Mouse (Mus musculus) forebrain, embryonic 12.5 days (tissue): ENCODE measurements at regions not wholly inside any gene's neighbourhood (a gene's known extent, or its start where the extent isn't known, plus 50 kb on each side); places are given as distances from the start of the nearest gene placed in this dataset.

Source experiments
- ATAC-seq: fragments of 200-750 bp; cut with Nextera tagmentation; 2 replicates; pipeline ENCODE4 v1.8.0; 2017; ENCODE audit warnings: moderate TSS enrichment; ENCODE audit not compliant: low FRiP score
- H3K27ac ChIP-seq: fragments of 300-500 bp; sonication (generic); 2 replicates; pipeline ENCODE4 v1.5.1; 2016; ENCODE audit warnings: mild to moderate bottlenecking
- H3K27me3 ChIP-seq: fragments of 300-500 bp; sonication (generic); 2 replicates; pipeline ENCODE4 v1.6.1; 2016; ENCODE audit warnings: mild to moderate bottlenecking
- H3K36me3 ChIP-seq: fragments of 300-500 bp; sonication (generic); replicated peaks from 2 replicates; pipeline ENCODE4 v1.6.1; 2016; ENCODE audit warnings: mild to moderate bottlenecking
- H3K4me1 ChIP-seq: fragments of 300-500 bp; sonication (generic); 2 replicates; pipeline ENCODE4 v1.6.1; 2016
- H3K4me2 ChIP-seq: fragments of 300-500 bp; sonication (generic); 2 replicates; pipeline ENCODE4 v1.6.1; 2016; ENCODE audit warnings: mild to moderate bottlenecking, moderate library complexity
- H3K4me3 ChIP-seq: fragments of 300-500 bp; sonication (generic); replicated peaks from 2 replicates; pipeline ENCODE4 v1.5.1; 2016; ENCODE audit warnings: mild to moderate bottlenecking
- H3K9ac ChIP-seq: fragments of 300-500 bp; sonication (generic); 2 replicates; pipeline ENCODE4 v1.6.1; 2016; ENCODE audit warnings: mild to moderate bottlenecking
- H3K9me3 ChIP-seq: fragments of 300-500 bp; sonication (generic); 2 replicates; pipeline ENCODE4 v1.6.1; 2016
- WGBS: fragments of 180-500 bp; shearing (Covaris S2); methylation state at CpG from one replicate; pipeline ENCODE4 v1.1.7; 2016; 5-methylcytosine and 5-hydroxymethylcytosine counted together

DNA sequence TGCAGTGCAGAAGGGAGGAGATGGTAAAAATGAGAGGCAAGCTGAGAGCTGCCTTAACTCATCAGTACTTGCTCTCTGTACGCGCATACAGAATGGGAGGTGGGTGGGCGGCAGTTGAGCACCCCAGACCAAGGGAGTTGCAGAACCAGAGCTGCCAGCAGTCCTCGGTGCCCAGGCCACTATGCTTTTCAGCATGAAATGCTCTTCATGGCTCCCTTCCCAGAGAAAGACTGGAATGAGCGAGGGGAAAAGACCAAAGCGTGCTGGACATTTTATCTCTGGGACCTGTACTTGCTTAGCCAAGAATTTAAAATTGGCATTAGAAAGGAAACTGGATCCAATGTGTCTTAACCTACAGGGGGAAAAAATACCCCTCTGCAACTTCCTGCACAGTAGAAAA lies 387.1 kb downstream of the Adgrl2 start:
- Histone ChIP-seq H3K4me2 (no peak overlapping the region), H3K9ac (no peak overlapping the region), H3K4me3 (no peak overlapping the region), H3K4me1 (no peaks in the 10 kb centered on the region), H3K27ac (no peak overlapping the region), H3K36me3 (no peaks in the 10 kb centered on the region), H3K9me3 (no peaks in the 10 kb centered on the region), H3K27me3 (no peaks in the 10 kb centered on the region)
- ATAC-seq, result no peak
- WGBS, result 89% methylated on average over 6 of the region's 6 CpGs

DNA sequence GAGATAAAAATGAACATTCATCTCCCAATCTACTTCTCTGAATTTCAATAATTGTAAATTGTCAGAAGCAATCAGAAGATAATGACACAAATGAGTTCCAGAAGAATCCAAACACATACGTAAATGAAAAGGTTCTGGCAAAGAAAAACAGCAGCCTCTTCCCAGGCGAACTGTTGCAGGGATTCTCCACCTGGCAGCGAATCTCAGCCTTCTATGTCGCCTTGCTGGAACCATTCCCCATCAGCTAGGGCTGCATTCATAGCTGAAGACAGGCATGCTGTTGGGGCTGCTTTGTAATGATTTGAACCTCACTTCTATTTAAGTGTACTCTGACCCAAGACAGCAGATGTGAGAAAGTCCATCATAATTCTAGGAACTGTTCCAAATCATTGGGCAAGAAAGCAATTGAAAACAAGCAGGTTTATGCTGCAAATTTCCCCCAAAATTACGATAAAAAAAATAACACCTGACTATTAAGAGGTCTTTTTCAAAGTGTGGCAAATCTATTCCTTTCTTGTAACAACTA lies 387.6 kb downstream of the Adgrl2 start:
- ATAC-seq, result no peak
- no peaks in the 10 kb centered on the region for H3K4me1 ChIP-seq
- H3K27me3 ChIP-seq, result no peaks in the 10 kb centered on the region
- no peak overlapping the region for H3K27ac ChIP-seq
- H3K9ac ChIP-seq, result no peak overlapping the region
- no peak overlapping the region for H3K4me3 ChIP-seq
- H3K4me2 ChIP-seq, result no peak overlapping the region
- H3K36me3 ChIP-seq, result no peaks in the 10 kb centered on the region
- no peaks in the 10 kb centered on the region for H3K9me3 ChIP-seq
- WGBS, result 89% methylated on average over 5 of the region's 5 CpGs

DNA sequence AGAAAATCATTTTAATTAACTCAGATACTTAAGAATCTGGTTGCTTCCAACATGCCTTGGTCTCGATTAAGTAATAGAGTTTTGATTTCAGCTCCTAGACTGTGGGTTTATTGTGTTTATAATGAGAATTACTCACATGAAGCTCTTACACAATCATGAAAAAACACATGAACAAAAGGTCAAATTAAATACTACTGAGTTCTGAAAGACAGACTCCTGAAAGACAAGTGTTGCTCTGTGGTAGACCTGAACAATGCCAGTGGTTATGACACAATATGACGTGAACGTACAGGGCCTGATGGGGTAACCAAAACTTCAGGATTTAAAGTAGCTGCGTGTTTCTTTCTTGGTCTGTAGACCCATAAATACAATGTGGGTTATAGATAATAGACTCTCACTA lies 394.8 kb downstream of the Adgrl2 start:
- 75% methylated on average over 4 of the region's 4 CpGs for WGBS
- H3K4me1 ChIP-seq, result no peaks in the 10 kb centered on the region
- no peaks in the 10 kb centered on the region for H3K27me3 ChIP-seq
- H3K9ac ChIP-seq, result no peak overlapping the region
- H3K4me3 ChIP-seq, result no peak overlapping the region
- no peaks in the 10 kb centered on the region for H3K36me3 ChIP-seq
- no peak overlapping the region for H3K4me2 ChIP-seq
- H3K9me3 ChIP-seq, result no peaks in the 10 kb centered on the region
- no peak for ATAC-seq
- H3K27ac ChIP-seq, result no peak overlapping the region

DNA sequence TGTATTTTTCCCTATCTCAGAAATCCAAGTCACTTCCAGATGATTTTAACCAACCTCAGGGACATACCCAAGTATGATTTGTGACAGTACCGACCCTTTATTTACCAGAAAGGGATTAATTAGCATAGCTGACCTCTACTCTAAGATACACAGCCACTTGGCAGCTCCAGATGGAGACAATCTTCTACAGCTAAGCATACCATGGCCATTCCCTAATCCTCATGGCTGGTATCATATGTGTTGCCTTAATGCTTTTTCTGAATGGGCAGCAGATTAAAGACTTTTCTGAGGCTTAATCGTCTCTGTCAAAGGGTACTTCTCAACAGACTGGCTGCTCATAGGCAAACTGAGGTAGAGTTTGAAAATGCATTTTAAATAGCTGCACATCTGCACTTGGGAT lies 400.8 kb downstream of the Adgrl2 start:
- no peaks in the 10 kb centered on the region for H3K36me3 ChIP-seq
- H3K4me1 ChIP-seq, result no peaks in the 10 kb centered on the region
- H3K4me2 ChIP-seq, result no peak overlapping the region
- H3K27ac ChIP-seq, result no peak overlapping the region
- no peaks in the 10 kb centered on the region for H3K27me3 ChIP-seq
- no peaks in the 10 kb centered on the region for H3K9me3 ChIP-seq
- H3K9ac ChIP-seq, result no peak overlapping the region
- ATAC-seq, result no peak
- WGBS, result 61% methylated on average over 2 of the region's 2 CpGs
- H3K4me3 ChIP-seq, result no peak overlapping the region

DNA sequence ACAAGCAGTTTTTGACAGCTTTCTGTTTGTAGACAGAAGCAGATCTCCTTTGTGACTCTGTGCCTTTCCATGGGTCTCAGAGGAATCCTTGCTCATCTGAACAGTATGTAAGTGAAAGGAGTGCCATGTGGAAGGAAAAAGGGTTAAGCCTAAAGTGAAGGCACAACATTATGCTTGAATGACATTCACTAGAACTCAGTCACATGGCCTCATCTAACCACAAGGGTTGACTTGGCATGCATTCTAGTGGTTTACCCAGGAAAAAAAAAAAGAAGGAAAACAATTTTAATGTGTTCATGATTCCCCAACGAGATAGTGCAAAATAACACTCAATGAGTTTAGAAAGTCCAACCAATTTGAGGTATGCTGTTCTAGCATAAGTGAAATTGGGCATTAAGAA lies 414.6 kb downstream of the Adgrl2 start:
- H3K27me3 ChIP-seq, result no peaks in the 10 kb centered on the region
- WGBS, result 75% methylated on average over 1 of the region's 1 CpGs
- no peak overlapping the region for H3K9ac ChIP-seq
- no peaks in the 10 kb centered on the region for H3K9me3 ChIP-seq
- no peak overlapping the region for H3K4me2 ChIP-seq
- ATAC-seq, result no peak
- no peak overlapping the region for H3K4me3 ChIP-seq
- H3K36me3 ChIP-seq, result no peaks in the 10 kb centered on the region
- H3K4me1 ChIP-seq, result no peaks in the 10 kb centered on the region
- no peak overlapping the region for H3K27ac ChIP-seq

DNA sequence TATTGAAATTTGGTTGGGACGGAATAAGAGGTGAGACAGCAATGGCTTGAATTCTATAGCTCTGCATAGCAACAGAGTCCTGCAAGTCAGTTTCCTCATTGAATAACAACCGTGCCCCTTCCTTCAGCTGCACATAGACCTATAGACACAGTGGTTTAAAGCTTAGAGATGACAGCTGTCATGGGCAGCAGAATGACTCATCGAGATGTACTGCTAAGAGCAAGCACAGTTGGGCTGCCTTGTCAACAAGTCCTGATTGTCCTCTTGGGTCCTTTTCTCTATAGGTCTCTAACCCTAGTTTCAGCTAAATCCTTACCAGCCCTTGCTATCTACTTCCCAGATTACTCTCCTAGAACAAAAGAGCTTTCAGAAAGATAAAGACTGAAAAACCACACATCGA lies 417.9 kb downstream of the Adgrl2 start:
- Histone ChIP-seq H3K9me3 (no peaks in the 10 kb centered on the region), H3K4me2 (no peak overlapping the region), H3K4me1 (no peaks in the 10 kb centered on the region), H3K36me3 (no peaks in the 10 kb centered on the region), H3K27me3 (no peaks in the 10 kb centered on the region), H3K27ac (no peak overlapping the region), H3K9ac (no peak overlapping the region), H3K4me3 (no peak overlapping the region)
- 86% methylated on average over 4 of the region's 4 CpGs for WGBS
- no peak for ATAC-seq

DNA sequence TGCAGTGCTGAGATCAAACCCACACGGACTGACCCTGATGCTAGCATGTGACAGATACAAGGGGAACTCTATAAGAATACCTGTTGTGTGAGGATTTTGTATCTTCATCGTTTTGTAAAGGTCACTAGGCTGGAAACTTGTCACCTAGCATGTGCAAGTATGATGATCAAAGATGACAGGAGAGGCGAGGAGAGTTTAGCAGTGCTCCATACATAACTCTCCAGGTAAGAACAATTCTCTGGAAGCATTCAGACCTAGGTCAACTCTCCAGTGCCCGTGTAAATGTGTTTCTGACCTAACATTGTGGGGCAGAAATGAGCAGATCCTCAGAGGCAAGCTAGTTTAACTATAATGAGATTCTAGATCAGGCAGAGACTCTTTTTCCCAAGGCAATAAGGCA lies 425.6 kb downstream of the Adgrl2 start:
- ATAC-seq, result no peak
- Histone ChIP-seq H3K4me3 (no peak overlapping the region), H3K9me3 (no peaks in the 10 kb centered on the region), H3K27ac (no peak overlapping the region), H3K36me3 (no peaks in the 10 kb centered on the region), H3K9ac (no peak overlapping the region), H3K27me3 (no peaks in the 10 kb centered on the region), H3K4me1 (no peaks in the 10 kb centered on the region), H3K4me2 (no peak overlapping the region)
- WGBS, result 84% methylated on average over 4 of the region's 4 CpGs

DNA sequence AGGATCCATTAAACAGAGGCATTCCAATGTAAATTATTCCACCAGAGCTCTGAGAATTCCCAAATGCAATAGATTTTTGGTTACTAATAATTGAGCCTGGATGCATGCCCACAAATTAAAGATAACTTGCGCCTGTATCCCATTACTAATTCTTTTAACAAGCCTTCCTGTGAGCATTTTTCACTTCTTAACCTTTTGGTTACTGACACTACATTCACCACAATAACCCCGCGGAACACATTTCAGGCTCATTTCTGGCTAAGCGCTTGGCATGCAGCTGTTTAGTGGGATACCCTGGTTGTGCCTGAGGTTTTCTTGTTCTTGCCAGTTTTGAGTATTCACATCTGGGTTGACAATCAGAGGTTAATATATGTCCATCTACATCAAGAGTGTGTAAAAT lies 429.1 kb downstream of the Adgrl2 start:
- Histone ChIP-seq H3K27ac (no peak overlapping the region), H3K27me3 (no peaks in the 10 kb centered on the region), H3K36me3 (no peaks in the 10 kb centered on the region), H3K4me3 (no peak overlapping the region), H3K4me1 (no peaks in the 10 kb centered on the region), H3K9me3 (no peaks in the 10 kb centered on the region), H3K4me2 (no peak overlapping the region), H3K9ac (no peak overlapping the region)
- 91% methylated on average over 4 of the region's 4 CpGs for WGBS
- no peak for ATAC-seq

DNA sequence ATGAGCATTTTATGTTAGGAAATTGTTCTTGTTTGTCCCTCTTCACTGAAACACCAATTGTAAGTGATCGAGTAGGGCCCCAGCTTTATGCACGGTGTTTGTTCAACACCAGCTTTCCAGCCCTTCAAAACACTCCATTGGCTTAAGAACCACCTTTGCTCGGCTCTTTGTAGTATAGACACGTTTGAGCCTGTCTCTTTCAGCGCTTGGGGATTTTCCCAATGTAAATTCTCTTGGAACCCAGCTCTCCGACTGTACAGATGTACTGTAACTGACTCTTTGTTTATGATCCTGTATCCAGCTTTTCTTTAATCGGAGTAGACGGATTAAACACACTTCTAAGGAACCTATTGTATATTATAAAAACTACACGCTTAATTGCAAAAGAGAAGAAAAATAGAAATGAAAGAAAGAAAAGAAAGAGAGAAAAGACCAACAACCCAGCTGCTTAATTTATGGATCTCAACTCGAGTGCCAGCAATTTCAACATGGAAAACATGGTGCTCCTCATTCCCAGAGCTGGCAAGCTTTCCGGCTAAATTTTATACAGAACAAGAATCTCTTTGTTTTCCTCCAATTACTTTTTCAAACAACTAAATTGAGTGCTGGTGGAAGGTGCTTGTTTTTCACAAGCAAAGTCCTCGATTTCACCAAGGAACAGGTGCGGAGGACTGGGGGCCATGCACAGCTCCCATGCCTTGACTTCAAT lies 430.4 kb downstream of the Adgrl2 start:
- H3K4me2 ChIP-seq, result no peak overlapping the region
- no peaks in the 10 kb centered on the region for H3K9me3 ChIP-seq
- WGBS, result 59% methylated on average over 13 of the region's 13 CpGs
- ATAC-seq, result peak; percentile 44; the same call in 1 of the 2 replicates
- no peaks in the 10 kb centered on the region for H3K4me1 ChIP-seq
- H3K4me3 ChIP-seq, result no peak overlapping the region
- 0 out of 2 replicates have a peak, but pooled peaks cover 4% of the 10 kb centered on the region for H3K27me3 ChIP-seq
- no peak overlapping the region for H3K9ac ChIP-seq
- no peak overlapping the region for H3K27ac ChIP-seq
- H3K36me3 ChIP-seq, result no peaks in the 10 kb centered on the region

DNA sequence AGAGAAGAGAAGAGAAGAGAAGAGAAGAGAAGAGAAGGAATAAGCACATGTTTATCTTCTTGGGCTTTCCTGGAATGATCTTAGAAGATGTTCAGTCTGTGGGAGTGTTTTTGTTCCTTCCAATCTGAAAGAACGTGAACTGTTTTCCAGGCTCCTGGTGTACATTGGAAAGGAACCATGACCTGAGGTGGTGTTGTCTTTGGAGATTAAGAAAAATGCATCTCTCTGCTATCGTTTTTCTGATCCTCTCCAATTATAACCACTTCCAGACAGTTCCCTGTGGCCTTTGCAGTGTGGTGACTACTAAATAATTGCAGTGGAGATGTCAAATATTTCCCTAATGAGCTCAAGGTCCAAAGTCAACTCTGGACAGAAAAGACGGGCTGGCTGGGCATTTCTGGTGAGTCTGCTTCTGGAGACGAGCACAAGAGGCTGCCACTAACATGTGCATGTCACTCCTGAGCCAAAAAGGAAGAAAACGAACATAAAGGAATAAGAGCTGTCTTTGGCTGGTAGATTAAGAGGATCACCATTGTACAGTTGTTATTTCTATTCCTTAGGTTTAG lies 431.7 kb downstream of the Adgrl2 start:
- Histone ChIP-seq H3K4me2 (no peak overlapping the region), H3K27me3 (0 out of 2 replicates have a peak, but pooled peaks cover 4% of the 10 kb centered on the region), H3K9ac (no peak overlapping the region), H3K27ac (no peak overlapping the region), H3K36me3 (no peaks in the 10 kb centered on the region), H3K9me3 (no peaks in the 10 kb centered on the region), H3K4me3 (no peak overlapping the region), H3K4me1 (no peaks in the 10 kb centered on the region)
- ATAC-seq, result no peak
- 71% methylated on average over 5 of the region's 5 CpGs for whole genome bisulfite sequencing

DNA sequence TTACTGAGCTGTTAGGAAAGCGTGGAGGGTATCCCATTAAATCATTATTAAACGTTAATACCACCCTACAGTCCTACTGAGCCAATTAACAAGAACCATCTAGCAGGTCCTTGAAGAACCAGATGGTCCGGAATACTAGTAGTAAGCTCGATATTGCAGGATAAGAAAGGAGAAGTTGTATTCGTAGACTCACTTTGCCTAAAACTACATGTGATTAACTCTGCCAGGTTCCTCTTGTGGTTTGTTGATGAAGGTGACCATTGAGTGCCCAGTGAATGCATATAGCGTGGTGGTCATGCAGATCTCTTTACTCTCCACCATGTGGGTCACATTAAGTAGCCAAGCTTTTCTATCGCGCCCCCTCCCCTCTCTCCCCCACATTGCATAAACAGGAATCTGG lies 435.0 kb downstream of the Adgrl2 start:
- no peak overlapping the region for H3K4me2 ChIP-seq
- 0 out of 2 replicates have a peak, but pooled peaks cover 4% of the 10 kb centered on the region for H3K27me3 ChIP-seq
- H3K9ac ChIP-seq, result no peak overlapping the region
- no peaks in the 10 kb centered on the region for H3K9me3 ChIP-seq
- H3K4me3 ChIP-seq, result no peak overlapping the region
- H3K27ac ChIP-seq, result no peak overlapping the region
- 0 out of 2 replicates have a peak, but pooled peaks cover 2% of the 10 kb centered on the region for H3K4me1 ChIP-seq
- ATAC-seq, result no peak
- WGBS, result 80% methylated on average over 8 of the region's 8 CpGs
- no peaks in the 10 kb centered on the region for H3K36me3 ChIP-seq

DNA sequence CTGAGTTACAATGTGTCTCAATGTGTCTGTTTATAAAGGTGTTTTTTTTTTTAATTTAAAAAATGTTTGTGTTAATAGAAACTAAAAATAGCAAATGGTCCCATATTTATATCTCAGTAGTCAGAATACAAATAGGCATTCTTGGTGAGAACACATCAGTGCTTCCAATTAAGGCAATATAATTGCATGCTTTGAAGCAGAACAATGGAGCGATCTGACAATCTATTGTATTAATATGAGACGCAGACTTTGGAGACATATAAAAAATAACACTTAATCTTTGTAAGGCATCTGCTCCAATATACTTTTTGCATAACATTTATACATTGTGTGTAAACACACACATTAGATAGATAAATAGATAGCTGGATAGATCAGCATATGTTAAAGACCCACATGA lies 439.6 kb downstream of the Adgrl2 start:
- H3K36me3 ChIP-seq, result no peaks in the 10 kb centered on the region
- H3K27ac ChIP-seq, result no peak overlapping the region
- no peak for ATAC-seq
- H3K4me1 ChIP-seq, result 0 out of 2 replicates have a peak, but pooled peaks cover 2% of the 10 kb centered on the region
- no peaks in the 10 kb centered on the region for H3K9me3 ChIP-seq
- no peak overlapping the region for H3K4me3 ChIP-seq
- 87% methylated on average over 2 of the region's 2 CpGs for WGBS
- H3K27me3 ChIP-seq, result 0 out of 2 replicates have a peak, but pooled peaks cover 4% of the 10 kb centered on the region
- H3K4me2 ChIP-seq, result no peak overlapping the region
- no peak overlapping the region for H3K9ac ChIP-seq

DNA sequence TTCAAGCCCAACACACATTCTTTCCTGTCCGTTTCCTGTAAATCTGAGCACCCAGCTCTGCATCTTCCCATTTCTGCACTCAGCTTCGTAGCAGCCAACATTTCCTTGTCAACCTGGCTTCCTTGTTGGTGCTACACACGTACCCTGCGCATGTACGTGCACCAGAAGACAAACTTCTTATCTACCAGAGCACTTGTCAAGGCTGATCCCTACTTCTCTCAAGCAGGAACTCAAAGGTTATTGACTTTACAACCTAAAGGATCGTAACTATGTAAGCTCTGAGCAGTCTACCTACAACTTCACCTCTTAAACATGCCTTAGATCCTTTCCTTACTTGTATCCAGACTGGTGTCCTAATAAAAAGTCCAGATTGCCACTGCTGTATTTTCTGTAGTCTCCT lies 445.4 kb downstream of the Adgrl2 start:
- H3K36me3 ChIP-seq, result no peaks in the 10 kb centered on the region
- no peaks in the 10 kb centered on the region for H3K27me3 ChIP-seq
- 93% methylated on average over 6 of the region's 6 CpGs for WGBS
- H3K4me2 ChIP-seq, result no peak overlapping the region
- H3K4me3 ChIP-seq, result no peak overlapping the region
- H3K4me1 ChIP-seq, result no peaks in the 10 kb centered on the region
- H3K9me3 ChIP-seq, result no peaks in the 10 kb centered on the region
- no peak overlapping the region for H3K9ac ChIP-seq
- H3K27ac ChIP-seq, result no peak overlapping the region
- ATAC-seq, result no peak
